Mouse (Mus musculus) liver, adult 2 months (tissue): Measurements from ENCODE around the gene Dnajc7.
"Not testable (repeated sequence)": the region's sequence is repeated elsewhere in the genome, so short reads cannot be mapped to it uniquely, and the experiment has no call there.

Experiments used
- CTCF ChIP-seq: fragments of 200-500 bp; IDR thresholded peaks from 2 replicates; pipeline ENCODE4 v1.5.1; 2011; ENCODE audit warnings: low read depth, low read length, control low read depth
- POLR2A ChIP-seq: fragments of 200-500 bp; IDR thresholded peaks from 2 replicates; pipeline ENCODE4 v1.6.1; 2011; ENCODE audit warnings: low read length, control low read depth; ENCODE audit not compliant: insufficient read depth; ENCODE audit errors: extremely low read depth

DNA sequence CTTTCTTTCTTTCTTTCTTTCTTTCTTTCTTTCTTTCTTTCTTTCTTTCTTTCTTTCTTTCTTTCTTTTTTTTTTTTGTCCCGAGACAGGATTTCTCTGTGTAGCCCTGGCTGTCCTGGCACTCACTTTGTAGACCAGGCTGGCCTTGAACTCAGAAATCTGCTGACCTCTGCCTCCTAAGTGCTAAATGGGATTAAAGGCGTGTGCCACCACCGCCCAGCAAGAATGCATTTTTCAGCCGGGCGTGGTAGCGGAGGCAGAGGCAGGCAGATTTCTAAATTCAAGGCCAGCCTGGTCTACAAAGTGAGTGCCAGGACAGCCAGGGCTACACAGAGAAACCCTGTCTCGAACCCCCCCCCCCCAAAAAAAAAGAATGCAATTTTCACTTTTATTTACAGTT is 3.1 kb downstream of the Dnajc7 start:
- not testable (repeated sequence) for TF ChIP-seq CTCF, POLR2A
